Mouse (Mus musculus) kidney, postnatal 4 days (tissue): Measurements from ENCODE around the gene Dhcr24.

Experiments
- DNase-seq, 2 experiments: peaks; one replicate each; pipeline ENCODE4 v3.0.0; 2021; ENCODE audit warnings: mixed read lengths in 2 of 2

The Dhcr24 gene

GRCm38 (mm10) chr4:106560846-106561781 is at the start of gene Dhcr24:
Dhcr24 (plus strand) TSS chr4:106561038.
- peak; percentile 94 to 97 for DNase-seq

GRCm38 (mm10) chr4:106514606-106515005 is 46.2 kb upstream of the Dhcr24 start:
- DNase-seq: no peak

- DNase-seq: no peak
These were observed 38.3 kb upstream of the Dhcr24 start for GRCm38 (mm10) chr4:106522547-106522946.

GRCm38 (mm10) chr4:106524131-106524530 is 36.7 kb upstream of the Dhcr24 start:
- DNase-seq: no peak

GRCm38 (mm10) chr4:106525001-106525400 is 35.8 kb upstream of the Dhcr24 start:
- no peak for DNase-seq

GRCm38 (mm10) chr4:106527856-106528547 is 32.8 kb upstream of the Dhcr24 start:
- DNase-seq: peak; percentile 37 to 44

DNA sequence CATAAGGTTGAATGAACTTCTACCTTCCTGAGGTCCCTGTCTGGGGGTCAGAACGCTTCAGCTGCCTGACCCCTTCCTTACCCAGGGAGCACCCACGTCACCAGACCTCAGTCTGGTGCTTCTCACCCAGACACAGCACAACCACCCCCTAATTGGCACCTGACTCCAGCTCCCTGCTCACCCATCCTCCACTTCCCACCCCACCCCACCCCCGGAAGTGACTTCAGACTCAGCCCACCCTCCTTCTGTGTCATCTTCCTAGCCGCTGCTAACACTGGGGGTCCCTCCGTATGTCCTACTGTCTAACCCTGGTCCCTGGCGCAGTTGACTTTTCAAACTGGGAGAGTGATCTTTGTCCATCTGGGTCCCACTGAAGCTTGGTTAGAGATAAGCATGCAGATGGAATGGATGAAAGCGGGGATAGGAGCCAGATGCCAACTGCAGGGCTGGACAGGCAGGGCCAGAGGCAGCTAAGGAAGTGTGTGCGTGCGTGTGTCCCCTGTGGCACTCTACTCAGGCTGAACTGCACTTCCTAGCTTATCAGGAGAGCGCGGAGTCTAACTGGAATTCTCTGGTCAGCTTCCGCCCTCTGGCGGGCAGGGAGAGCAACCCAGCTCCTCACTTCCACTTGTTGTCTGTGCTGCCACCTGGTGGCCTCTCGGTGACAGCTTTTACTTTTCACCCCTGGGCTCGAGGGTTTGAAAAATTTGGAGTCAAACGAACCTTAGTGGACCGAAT is 31.3 kb upstream of the Dhcr24 start:
- peak; percentile 95 for DNase-seq

- no peak for DNase-seq
These were observed 30.7 kb upstream of the Dhcr24 start for GRCm38 (mm10) chr4:106530113-106530482.

- peak in 1 of 2 experiments; percentile 24 for DNase-seq
These were observed 27.3 kb upstream of the Dhcr24 start for GRCm38 (mm10) chr4:106533421-106534080.

GRCm38 (mm10) chr4:106534256-106534655 is 26.6 kb upstream of the Dhcr24 start:
- no peak for DNase-seq

- no peak for DNase-seq
These were observed 21.1 kb upstream of the Dhcr24 start for GRCm38 (mm10) chr4:106539756-106540155.

- DNase-seq: peak in 1 of 2 experiments; percentile 26
These were observed 19.3 kb upstream of the Dhcr24 start for GRCm38 (mm10) chr4:106541491-106541890.

DNA sequence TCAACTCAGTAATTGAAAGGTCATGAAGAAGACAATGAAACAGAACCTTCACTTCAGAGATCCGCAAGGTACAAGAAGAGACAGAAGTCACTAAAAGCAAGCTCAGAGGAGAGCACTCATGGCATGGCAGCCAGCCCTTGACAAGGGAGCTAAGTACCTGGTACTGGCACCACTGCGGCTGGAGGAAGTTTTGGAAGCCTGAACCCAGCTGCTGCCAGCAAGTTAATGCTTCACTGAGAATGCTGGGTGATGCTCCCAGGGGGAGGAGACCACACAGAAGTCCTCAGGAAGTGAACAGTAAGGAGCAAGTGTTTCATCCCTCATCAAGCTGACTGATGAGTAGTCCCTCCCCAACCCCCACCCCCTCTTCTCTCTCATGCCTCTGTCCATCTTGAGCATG is 18.6 kb upstream of the Dhcr24 start:
- DNase-seq: peak; percentile 37 to 48

DNA sequence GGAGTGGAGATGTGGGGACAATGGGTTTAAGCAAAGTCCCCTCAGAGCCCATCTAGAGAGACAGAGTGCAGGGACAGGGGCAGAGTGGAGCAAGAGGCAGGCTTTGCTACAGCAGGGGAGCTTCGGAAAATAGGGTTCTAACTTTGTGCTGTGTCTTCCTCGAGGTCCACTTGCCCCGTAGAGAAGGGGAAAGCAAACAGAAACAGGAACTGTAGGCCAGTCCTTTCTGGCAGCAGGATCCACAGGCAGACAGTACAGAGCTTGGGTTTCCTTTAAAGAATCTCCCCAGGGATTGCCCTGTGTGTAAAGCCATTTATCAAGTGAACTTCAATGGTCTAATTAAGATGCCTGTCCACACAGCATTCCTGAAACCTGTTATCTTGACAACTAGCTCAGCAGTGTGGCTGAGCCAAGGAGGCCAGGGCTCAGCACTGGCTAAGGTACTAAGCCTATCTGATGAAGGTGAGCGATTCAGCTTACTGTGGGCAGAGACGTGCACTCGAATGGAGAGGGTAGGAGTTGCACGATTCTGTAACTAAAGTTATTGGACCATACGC is 14.9 kb upstream of the Dhcr24 start:
- DNase-seq: no peak

- DNase-seq: no peak
These were observed 13.9 kb upstream of the Dhcr24 start for GRCm38 (mm10) chr4:106546896-106547295.

DNA sequence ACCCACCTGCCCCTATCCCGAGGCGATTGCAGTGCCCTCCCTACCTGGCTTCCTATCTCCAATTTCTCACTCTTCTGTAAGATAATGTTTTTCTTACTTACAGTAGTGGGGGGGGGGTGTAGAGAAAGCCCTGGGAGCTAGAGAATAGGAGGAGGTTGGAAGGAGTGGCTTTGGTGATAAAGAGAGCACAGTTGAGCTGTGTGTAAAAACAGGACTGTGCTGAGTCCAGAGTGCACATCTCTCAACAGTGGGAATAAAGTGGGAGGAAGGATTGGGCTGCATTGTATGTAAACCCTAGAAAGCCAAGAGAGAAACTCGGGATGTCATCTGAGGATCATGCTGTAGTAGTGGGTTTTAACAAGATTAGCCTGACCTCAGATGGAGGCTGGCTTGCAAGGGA is 12.7 kb upstream of the Dhcr24 start:
- no peak for DNase-seq

GRCm38 (mm10) chr4:106550516-106551166 is 10.2 kb upstream of the Dhcr24 start:
- no peak for DNase-seq

- no peak for DNase-seq
These were observed 3.6 kb upstream of the Dhcr24 start for GRCm38 (mm10) chr4:106557262-106557661.

GRCm38 (mm10) chr4:106557978-106558377 is 2.9 kb upstream of the Dhcr24 start:
- no peak for DNase-seq

DNA sequence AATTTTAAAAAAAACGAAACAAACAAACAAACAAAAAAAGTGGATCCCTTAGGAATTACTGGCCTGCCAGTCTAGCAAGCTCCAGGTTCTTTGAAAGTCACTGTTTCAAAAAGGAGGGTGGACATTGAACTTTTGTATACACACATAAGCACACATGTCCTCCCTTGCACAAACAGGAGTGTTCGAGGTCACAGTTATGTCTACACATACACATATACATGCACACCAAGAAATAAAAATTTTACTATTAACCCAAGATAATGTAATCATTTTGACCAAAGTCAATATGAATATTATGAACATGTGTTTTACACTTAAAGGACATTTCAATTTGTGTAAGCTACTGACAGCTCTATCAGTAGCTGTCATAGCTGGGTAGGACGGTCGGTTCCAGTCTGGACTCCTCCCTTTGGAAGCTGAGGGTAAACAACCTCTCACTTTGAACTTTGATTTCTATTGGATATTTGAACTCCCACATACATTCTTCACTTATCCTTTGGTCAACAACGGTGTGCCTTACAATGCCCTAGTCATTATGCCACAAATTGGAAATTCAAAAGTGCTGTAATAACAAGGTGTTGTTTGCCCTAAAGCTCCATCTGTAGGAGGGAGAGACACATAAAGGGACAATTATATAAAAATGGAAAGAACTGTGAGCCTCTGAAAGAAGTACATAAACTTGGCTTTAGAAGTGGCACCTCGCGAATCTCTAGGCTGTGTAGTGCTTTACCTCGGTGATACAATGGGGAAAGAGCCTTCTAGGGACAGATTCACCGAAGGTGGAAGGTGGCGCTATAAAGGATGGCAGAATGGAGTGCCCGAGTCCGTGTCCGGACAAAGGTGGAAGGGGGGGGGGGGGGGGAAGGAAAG is 1.3 kb upstream of the Dhcr24 start:
- DNase-seq: peak in 1 of 2 experiments; percentile 11
